Comparison of ENCODE assay signal across 20 mouse cellular contexts in genomic region chr9:94512246-94512645, GRCm38 (mm10). TPM values are rescaled to one million over a fixed set of nuclear protein-coding genes. Genes with fewer than 3 reads are reported as not detected.
DNase-seq lines count a peak whose midpoint lies in the region; ATAC-seq and TF ChIP-seq lines count a peak whose summit lies in the region.
"Had no signal": no experiment of that assay in that cellular context is flagged by ENCODE, and none has a peak within 500 bp of the region (broad histone marks: within the 10 kb centered on the region; RNA-seq: fewer than 3 reads in every experiment).

No protein-coding gene starts in this region.

- H3K4me3 ChIP-seq in layer of hippocampus, adult 2 months = no peak overlapping the region
- H3K4me3 ChIP-seq: embryonic facial prominence, embryonic 12.5 days; heart, embryonic 13.5 days; hindbrain, embryonic 13.5 days; midbrain, embryonic 13.5 days; neural tube, embryonic 12.5 days had no signal

- TF ChIP-seq CTCF in layer of hippocampus, adult 2 months (conservative IDR thresholded peaks at IDR 0.05) = no peak

- peak; percentile 97 for ATAC-seq in megakaryocyte progenitor cell, adult 5-6 weeks (replicated peaks; ENCODE audit: poor library complexity)
- ATAC-seq: midbrain, embryonic 13.5 days had no signal

- DNase-seq in layer of hippocampus, adult 11-12 months (ENCODE audit: low spot score) = peak; percentile 12
- DNase-seq in layer of hippocampus, adult 2 months (ENCODE audit: low spot score in 2 of 2) = no peak
- peak; percentile 30 for DNase-seq in brain, adult 2 months (ENCODE audit: low read depth, low spot score)
- DNase-seq in gastrocnemius, postnatal 25 days = peak; percentile 8
- no peak for DNase-seq in kidney, postnatal 4 days
- no peak for DNase-seq in B cell, adult 2 months
- DNase-seq in c-Kit-positive CD71-positive TER-119-positive erythroid progenitor cells, embryonic 14.5 days (ENCODE audit: low spot score) = no peak
- DNase-seq: adrenal gland, postnatal 10 days; cerebellum, adult 11 months; cerebellum, adult 9-11 months; heart, postnatal 14 days; kidney, adult 18-20 months; layer of hippocampus, postnatal 36 days; thymus, postnatal 14 days had no signal

- no peak overlapping the region for H3K27ac ChIP-seq in layer of hippocampus, adult 2 months
- H3K27ac ChIP-seq: embryonic facial prominence, embryonic 12.5 days; heart, embryonic 13.5 days; hindbrain, embryonic 13.5 days; midbrain, embryonic 13.5 days; neural tube, embryonic 12.5 days had no signal

RNA-seq across cellular contexts. Expression of gene 1190002N15Rik, which starts 25.6 kb away (rescaled TPM):
- total RNA-seq in layer of hippocampus, adult 2 months (2021) = 10 to 100 TPM; 18.2 to 18.8 TPM
- total RNA-seq in gastrocnemius, postnatal 25 days (2021) = 1 to 10 TPM; 5.3 to 5.4 TPM
- total RNA-seq in megakaryocyte progenitor cell, adult 5-6 weeks (2015) = 24.0 and 24.6 TPM in 2 replicates
- 19.4 and 21.0 TPM in 2 replicates for total RNA-seq in megakaryocyte progenitor cell, adult 5-6 weeks (2017)

Comparison
In these comparisons a context has a peak if more than half of its experiments do, and no peak if none do; other contexts are left out.
1. DNase-seq: peak in layer of hippocampus, adult 11-12 months (single experiment), brain, adult 2 months (single experiment) and gastrocnemius, postnatal 25 days (single experiment); none in layer of hippocampus, adult 2 months (0 of 2), kidney, postnatal 4 days (0 of 2), B cell, adult 2 months (0 of 2) and c-Kit-positive CD71-positive TER-119-positive erythroid progenitor cells, embryonic 14.5 days (single experiment).